Mouse (Mus musculus) hindbrain, embryonic 12.5 days (tissue): Measurements from ENCODE around the gene Cyb561a3. TPM values are rescaled to one million over a fixed set of nuclear protein-coding genes. Genes with fewer than 3 reads are reported as not detected.

ENCODE experiments used
- ATAC-seq: fragments of 200-750 bp; cut with Nextera tagmentation; 2 replicates; pipeline ENCODE4 v1.8.0; 2017; ENCODE audit warnings: moderate TSS enrichment; ENCODE audit not compliant: low FRiP score
- H3K27ac ChIP-seq: fragments of 300-500 bp; sonication (generic); 2 replicates; pipeline ENCODE4 v1.5.1; 2016; ENCODE audit warnings: mild to moderate bottlenecking
- H3K27me3 ChIP-seq: fragments of 300-500 bp; sonication (generic); 2 replicates; pipeline ENCODE4 v1.6.1; 2016; ENCODE audit warnings: mild to moderate bottlenecking
- H3K36me3 ChIP-seq: fragments of 300-500 bp; sonication (generic); 2 replicates; pipeline ENCODE4 v1.6.1; 2016; ENCODE audit warnings: mild to moderate bottlenecking
- H3K4me1 ChIP-seq: fragments of 300-500 bp; sonication (generic); 2 replicates; pipeline ENCODE4 v1.6.1; 2016
- H3K4me2 ChIP-seq: fragments of 300-500 bp; sonication (generic); replicated peaks from 2 replicates; pipeline ENCODE4 v1.6.1; 2016; ENCODE audit warnings: mild to moderate bottlenecking
- H3K4me3 ChIP-seq: fragments of 300-500 bp; sonication (generic); 2 replicates; pipeline ENCODE4 v1.5.1; 2016; ENCODE audit warnings: mild to moderate bottlenecking
- H3K9ac ChIP-seq: fragments of 300-500 bp; sonication (generic); 2 replicates; pipeline ENCODE4 v1.6.1; 2016; ENCODE audit warnings: mild to moderate bottlenecking, moderate library complexity
- H3K9me3 ChIP-seq: fragments of 300-500 bp; sonication (generic); replicated peaks from 2 replicates; pipeline ENCODE4 v1.6.1; 2016; ENCODE audit warnings: mild to moderate bottlenecking
- WGBS: fragments of 180-500 bp; shearing (Covaris S2); methylation state at CpG from one replicate; pipeline ENCODE4 v1.1.7; 2016; 5-methylcytosine and 5-hydroxymethylcytosine counted together
- polyA plus RNA-seq: library from polyadenylated mRNA; unstranded; fragments of >200 nt; fragmentation: Nextera tagmentation; extraction: Ambion mirVana; gene quantifications from 2 replicates; pipeline ENCODE4 v1.2.1, GENCODE M21; 2016

Cyb561a3 gene
- polyA plus RNA-seq, 1 experiment from 2014 or later = 16.3 TPM

DNA sequence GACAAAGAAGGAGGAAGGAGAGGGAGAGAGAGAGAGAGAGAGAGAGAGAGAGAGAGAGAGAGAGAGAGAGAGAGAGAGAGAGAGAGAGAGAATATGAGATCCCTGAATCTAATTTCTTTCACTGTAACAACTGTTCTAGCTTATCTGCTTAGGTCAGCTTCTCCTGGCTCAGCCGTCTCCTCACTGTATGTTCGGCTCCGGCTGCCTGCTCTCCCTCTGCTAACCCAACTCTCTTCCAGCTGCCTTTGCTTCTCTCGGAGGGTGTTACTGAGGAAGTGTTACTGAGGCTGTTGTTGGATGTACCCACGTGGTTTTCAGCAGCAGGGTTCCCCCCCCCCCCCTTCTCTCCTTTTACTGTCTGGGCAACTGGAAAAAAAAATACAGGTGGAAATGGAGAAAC is 63.1 kb downstream of the Cyb561a3 start:
- no peaks in the 10 kb centered on the region for H3K9me3 ChIP-seq
- H3K36me3 ChIP-seq = no peaks in the 10 kb centered on the region
- no peak overlapping the region for H3K9ac ChIP-seq
- WGBS = 11% methylated on average over 5 of the region's 5 CpGs
- H3K27me3 ChIP-seq = peaks cover 9% of the 10 kb centered on the region; the same call in 1 of the 2 replicates
- H3K4me1 ChIP-seq = peaks cover 5% of the 10 kb centered on the region
- H3K27ac ChIP-seq = no peak overlapping the region
- no peak overlapping the region for H3K4me3 ChIP-seq
- ATAC-seq = no peak
- no peak overlapping the region for H3K4me2 ChIP-seq

DNA sequence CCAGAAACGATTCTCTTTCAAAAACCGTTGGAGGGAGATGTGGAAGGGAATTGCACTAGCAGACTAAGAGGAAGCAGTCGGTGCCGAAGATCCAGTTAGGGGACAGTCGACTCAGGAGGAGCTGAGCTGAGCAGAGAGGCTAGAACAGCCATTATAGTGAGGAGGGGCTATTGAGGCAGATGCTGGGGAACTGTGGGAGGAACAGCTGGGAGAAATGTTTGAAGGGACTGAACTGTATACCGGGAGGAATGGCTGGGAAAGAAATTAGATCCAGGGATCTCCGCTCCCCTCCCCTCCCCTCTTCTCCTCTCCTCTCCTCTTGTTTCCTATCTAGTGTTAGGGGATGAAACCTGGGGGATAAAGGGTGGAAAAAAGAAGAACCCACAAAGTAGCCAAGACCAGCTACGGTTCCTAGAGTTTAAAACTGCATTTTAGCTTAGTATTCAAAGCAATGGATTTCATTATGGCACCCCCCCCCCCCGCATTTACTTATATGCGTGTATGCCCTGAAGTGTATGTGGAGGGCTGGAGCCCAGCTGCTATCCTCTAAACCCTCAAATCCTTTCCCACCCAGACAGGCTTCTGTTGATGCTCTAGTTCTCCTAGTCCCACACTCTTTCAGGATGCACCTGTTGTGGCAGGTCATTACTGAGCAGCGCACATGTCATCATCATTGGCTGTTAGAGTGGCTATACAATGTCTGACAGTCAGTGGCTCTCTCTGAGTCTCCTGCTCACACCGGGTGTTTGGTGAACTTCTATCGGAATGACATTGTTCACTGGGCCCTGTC is 63.8 kb downstream of the Cyb561a3 start:
- Histone ChIP-seq H3K4me3 (no peak overlapping the region), H3K9ac (no peak overlapping the region), H3K27ac (no peak overlapping the region), H3K36me3 (no peaks in the 10 kb centered on the region), H3K9me3 (no peaks in the 10 kb centered on the region), H3K4me1 (0 out of 2 replicates have a peak, but pooled peaks cover 2% of the 10 kb centered on the region), H3K27me3 (peaks cover 2% of the 10 kb centered on the region; the same call in 1 of the 2 replicates), H3K4me2 (no peak overlapping the region)
- no peak for ATAC-seq
- 52% methylated on average over 13 of the region's 13 CpGs for WGBS

Other genes starting within 250 kb of the Cyb561a3 start
- 6.2 and 7.6 TPM in 2 replicates for gene Syt7, start 188.1 kb upstream of the Cyb561a3 start, polyA plus RNA-seq
- 1.4 and 1.7 TPM in 2 replicates for gene Lrrc10b, start 119.7 kb upstream of the Cyb561a3 start, polyA plus RNA-seq
- 1.1 and 2.0 TPM in 2 replicates for gene Ppp1r32, start 94.2 kb upstream of the Cyb561a3 start, polyA plus RNA-seq
- 57.1 and 61.4 TPM in 2 replicates for gene Cpsf7, start 51.9 kb upstream of the Cyb561a3 start, polyA plus RNA-seq
- 54.9 and 64.1 TPM in 2 replicates for gene Sdhaf2, start 51.0 kb upstream of the Cyb561a3 start, polyA plus RNA-seq
- 49.1 and 56.6 TPM in 2 replicates for gene Tmem216, start 20.9 kb upstream of the Cyb561a3 start, polyA plus RNA-seq
- 43.8 and 52.4 TPM in 2 replicates for gene Tmem138, start 190 bp downstream of the Cyb561a3 start, polyA plus RNA-seq
- 395 and 396 TPM in 2 replicates for gene Ddb1, start 28.2 kb downstream of the Cyb561a3 start, polyA plus RNA-seq
- gene Tkfc, start 28.5 kb downstream of the Cyb561a3 start, polyA plus RNA-seq = 21.3 and 23.9 TPM in 2 replicates
- gene Vwce, start 57.0 kb downstream of the Cyb561a3 start, polyA plus RNA-seq = 0.48 and 0.74 TPM in 2 replicates
- gene Pga5, start 100.9 kb downstream of the Cyb561a3 start, polyA plus RNA-seq = not detected in 2 replicates
- gene Vps37c, start 111.6 kb downstream of the Cyb561a3 start, polyA plus RNA-seq = 36.6 and 37.5 TPM in 2 replicates
- gene Cd5, start 161.8 kb downstream of the Cyb561a3 start, polyA plus RNA-seq = 0.17 and 0.31 TPM in 2 replicates